Mouse (Mus musculus) spleen, postnatal 10 days (tissue): Measurements from ENCODE around the gene Tmem131.
A peak's percentile ranks its signal among the peaks of the same experiment; 100 is the strongest.
"Not testable (repeated sequence)": the region's sequence is repeated elsewhere in the genome, so short reads cannot be mapped to it uniquely, and the experiment has no call there.

Experiments
- DNase-seq, 2 experiments: peaks; one replicate each; pipeline ENCODE4 v3.0.0; 2021 to 2022; ENCODE audit warnings: low spot score in 2 of 2

Gene Tmem131

DNA sequence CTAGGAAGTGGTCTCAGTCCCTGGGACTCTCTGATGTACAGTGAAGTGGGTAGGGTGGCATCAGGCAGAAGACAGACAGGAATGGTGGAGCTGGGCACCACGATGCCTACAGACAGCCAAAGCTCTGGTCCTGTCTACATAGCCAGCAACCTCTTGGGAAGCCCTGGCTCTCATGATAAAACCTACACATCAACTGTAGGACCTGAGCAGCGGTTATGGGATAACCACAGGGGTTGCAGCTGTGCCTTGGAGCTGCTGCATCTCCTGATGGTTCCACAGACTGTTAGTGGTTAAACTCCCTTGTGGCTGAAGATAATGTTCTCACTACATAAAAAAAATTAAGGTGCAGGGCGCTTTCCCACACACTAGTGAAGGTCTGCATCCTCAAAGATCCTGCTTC is 107.9 kb downstream of the Tmem131 start:
- no peak for DNase-seq

DNA sequence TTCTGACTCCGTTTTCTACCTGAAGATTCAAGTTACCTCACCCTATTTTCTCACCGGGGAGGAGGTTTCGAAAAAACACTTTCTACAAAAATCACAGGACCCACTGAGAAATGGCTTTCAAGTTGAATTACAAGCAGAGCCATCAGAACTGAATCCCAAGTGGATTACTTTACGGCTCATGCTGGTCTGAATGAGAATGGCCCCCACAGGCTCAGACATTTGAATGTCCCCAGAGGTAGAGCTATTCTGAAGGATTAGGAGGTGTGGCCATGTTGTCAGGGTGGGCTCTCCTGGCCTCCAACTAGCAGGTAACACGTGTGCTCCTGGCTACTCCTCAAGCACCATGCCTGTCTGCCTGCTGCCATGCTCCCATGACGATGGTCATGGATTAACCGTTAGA is 109.4 kb downstream of the Tmem131 start:
- no peak for DNase-seq

DNA sequence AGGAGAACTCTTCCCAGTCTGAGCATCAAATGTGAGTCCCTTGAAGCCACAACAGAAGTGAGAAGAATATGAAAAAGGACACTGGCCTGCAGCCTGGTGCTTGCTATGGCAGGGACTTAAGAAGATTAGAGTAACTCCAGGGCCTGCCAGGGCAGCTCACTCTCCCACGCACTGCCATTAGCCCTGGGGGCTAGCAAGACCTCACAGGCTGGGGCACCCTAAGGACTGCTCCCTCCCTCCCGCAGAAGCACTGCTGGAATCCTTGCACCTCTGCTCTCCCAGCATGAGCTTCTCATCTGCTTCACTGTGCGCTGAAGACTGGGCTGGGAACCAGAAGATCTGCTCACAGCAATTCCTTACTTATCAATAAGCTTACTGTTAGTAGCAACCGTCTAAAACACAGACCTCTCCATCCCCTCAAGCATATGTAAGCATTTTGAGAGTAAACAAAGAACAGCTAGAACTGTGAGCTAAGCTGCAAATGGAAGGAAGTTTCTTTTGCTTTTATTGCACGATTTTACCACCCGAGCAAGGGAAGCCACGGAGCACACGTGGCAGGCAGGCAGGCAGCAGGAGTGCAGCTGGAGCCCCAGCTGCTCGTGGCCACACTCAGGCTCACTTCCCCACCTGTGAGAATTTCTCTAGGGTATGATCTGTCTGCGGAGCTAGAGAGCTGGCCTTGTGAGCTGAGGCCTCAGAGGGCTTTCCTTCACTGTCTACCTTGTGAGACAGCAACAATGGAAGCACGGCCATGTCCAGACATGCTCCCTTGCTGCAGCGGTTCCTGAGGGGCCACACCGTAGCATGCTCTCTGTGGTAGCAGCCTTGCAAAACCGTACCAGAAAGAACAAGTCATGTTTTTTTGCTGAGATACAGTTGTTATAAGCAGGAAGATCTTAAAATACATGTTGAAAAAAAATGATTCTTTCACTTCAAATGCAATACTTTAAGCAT is 112.3 kb downstream of the Tmem131 start:
- DNase-seq = no peak

DNA sequence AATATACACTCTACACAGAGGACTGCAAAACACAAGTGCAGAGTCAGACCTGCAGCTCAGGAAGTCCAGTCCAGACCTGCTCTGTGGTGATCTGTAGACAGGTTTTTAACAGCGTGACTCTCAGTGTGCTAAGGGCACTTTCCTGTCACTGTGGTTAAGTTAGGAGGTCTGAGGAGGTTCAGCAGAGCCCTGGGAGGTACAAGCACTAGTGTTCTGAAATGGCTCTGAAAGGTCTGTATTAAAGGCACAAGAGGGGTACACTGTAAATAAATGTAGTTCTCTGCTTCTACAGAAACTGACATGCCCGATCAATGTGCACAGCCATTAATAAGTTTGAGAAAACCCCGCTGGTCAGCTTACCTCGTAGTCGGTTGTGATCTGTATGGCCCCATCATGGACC is 119.1 kb downstream of the Tmem131 start:
- no peak for DNase-seq

DNA sequence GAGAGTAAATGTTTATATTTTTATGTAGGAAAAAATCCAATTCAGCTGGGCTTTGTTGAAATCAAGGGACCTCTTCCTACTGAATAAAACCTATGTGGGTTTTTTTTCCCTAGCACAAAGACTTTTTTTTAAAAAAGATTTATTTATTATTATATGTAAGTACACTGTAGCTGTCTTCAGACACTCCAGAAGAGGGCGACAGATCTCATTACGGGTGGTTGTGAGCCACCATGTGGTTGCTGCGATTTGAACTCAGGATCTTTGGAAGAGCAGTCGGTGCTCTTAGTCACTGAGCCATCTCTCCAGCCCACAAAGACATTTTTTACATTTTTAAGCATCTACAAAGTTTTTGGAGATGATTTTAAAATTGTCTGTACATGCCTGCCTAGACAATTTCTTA is 121.5 kb downstream of the Tmem131 start:
- not testable (repeated sequence) for DNase-seq

DNA sequence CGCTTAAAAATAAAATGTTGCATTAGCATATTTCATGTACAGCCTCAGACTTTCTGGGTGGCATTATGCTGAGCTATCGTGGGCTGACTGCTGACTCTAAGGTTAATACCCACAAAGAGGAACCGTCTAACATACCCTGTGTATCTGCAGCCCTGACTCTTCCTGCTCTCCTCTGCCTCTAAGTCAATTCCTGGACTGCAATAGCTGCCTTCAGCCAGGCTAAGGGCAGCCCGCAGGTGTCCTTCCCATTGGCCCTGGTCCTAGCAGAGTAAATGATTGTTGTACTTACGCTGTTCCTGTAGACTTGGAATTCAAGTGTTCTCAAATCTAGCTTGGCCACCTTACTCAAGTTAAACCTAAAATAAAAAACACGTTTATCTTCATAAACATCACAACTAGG is 128.3 kb downstream of the Tmem131 start:
- no peak for DNase-seq

DNA sequence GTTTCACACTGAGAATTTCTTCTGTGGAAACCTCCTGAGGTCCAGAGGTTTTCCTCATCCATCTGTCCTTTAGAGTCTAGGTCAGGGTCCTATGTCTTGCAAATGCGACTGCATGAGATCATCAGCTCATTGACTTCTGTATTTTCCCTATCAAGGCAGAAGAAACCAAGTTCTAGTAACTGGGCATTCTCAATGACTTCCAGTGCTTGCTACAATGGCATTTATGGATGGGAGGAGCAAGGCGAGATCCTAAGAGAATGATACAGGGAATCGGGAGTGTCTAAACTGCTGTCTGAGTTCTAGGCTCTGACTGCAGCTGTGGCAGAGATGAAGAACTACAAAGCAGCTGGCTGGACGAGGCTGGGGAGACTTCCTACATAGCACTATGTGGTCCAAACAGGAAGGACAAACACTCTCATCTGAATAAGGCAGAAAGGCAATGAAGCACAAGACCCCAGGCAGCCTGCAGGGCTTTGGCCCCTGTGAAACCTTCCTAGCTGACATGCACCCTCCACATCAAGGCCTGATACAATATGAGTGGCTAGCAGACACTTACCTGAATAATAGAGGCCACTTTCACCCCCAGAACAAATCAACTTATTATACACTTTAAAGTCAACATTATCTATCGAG is 129.1 kb downstream of the Tmem131 start:
- no peak for DNase-seq

DNA sequence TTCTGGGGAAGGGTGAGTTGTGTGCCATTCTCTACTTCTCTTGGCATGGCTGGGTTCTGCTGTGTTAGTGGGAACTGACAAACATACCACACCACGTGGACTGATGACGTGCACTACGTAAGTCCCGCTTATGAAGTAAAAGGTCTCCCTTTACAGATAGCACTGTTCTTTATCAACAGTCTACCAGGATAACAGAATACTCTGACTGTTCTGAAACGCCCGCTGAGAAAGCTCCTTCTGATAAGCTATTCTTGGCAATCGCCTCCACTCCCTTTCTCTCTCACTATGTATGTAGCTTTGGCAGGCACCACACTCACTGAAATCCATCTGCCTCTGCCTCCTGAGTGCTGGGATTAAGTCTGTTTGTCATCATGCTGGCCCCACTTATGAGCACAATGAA is 130.1 kb downstream of the Tmem131 start:
- DNase-seq = no peak

DNA sequence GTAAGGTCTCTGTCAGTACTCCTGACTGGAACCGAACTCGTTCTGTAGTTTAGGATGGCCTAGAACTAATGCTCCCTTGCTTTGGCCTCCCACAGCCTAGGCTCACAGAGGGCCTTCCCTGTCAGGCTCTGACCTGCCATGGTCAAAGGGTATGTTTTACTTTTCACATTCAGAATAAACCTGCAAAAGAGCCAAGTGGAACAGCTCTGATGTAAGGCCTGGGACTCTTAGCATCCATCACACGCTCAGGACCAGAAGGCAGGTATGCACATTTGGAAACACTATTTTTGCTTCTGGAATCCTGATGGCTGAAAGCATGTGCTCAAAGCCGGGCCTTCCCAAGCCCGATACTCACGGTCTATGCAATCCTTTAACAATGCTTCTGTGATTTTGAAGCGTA is 131.7 kb downstream of the Tmem131 start:
- no peak for DNase-seq

DNA sequence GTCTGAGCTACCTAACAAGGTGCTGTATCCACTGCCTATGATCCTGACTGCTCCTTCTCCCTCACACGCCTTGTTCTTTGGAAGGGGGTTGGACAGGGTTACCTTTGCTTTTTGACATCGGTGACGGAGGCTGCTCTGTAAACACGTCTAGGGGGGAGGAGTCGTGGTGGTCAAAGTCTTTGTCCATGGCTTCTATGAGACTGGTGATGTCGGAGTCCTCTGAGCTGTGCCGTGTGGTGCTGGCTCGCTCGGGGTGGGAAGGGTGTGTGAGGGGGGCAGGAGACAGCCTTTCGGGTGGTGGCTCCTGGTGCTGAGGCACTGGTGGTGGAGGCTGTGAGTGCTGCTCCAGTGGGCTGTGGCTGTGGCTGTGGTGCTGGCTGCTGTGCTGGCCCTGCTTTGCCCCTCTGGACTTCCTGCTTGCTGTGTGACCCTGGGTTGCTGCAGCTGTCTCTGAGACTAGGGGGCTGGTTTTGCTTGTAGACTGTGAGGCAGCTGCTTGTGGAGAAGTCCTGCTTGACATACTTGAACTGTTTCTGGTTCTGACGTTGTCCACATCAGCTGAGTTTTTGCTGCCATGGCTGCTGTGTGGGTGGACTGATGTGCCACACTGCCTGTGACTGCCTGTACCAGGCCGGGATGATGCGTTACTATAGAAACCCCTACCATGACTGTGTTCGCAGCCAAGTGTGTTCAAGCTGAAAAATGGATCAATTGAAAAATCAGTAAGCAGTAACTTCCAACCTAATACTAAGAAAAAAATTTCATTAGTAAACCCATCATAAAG is 135.5 kb downstream of the Tmem131 start:
- DNase-seq = no peak

DNA sequence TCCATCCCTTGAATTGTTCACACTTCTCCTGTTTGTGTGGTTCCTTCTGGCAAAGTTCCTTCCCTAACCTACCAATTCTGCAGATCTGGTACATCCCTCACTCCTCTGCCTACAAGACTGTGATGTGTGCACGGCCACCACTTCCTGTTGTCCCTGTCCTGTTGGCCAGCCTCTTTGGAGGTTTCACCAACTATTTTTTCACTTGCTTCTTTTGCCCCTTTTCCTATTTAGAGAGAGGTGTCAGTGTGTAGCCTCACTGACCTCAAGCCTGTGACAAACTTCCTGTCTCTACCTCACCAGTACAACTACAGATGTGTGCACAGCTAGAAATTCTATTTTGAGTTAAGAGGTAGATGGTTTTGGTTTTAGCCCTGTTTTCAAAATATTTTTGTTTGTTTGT is 136.4 kb downstream of the Tmem131 start:
- no peak for DNase-seq

DNA sequence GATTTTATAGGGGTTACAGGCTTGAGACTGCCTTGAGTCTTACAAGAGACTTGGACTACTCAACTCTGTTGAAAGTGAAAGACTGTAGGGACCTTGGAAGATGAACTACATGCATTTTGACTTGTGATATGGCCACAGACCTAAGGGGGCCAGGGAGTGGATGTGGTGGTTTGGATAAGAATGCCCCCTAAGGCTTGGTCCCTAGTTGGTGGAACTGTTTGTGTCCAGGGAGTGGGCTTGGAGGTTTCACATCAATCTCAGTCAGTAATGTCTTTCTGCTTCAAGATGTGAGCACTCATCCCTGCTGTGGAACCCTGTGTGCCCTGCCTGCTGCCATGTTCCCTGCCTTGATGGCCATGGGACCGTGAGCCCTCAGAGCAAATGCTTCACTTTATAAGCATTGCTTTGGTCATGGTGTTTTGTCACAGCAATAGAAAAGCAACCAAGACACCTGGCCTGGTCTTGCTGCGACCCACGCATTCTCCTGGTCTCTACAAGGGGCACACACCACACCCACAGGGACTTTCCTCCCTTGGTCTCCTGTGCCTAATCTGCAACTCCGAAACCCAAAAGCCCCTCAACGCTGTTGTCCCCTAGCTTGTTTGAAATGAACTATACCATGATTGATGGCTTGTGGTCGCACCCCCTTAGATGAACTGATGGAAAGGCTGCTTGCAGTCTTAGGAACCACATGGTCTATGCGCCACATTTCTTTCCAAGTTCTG is 137.1 kb downstream of the Tmem131 start:
- no peak for DNase-seq

DNA sequence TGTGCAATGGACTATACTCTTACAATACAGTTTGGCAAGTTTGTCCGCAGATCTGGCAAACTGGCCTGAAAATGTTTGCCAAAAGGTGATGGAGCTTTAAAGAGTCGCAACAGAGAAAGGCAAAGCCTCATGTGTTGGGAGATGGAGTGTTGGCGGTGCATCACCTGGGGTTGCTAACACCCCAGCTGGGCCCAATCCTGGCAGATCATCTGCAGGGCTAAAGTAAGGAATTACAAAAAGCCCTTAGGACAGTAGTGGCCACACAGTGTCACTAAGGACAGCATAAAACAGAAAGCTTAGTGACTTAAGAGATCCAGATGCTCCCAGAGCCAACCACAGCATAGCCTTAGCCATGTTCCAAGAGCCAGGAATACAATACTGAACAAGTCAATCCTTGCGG is 138.6 kb downstream of the Tmem131 start:
- DNase-seq = no peak

DNA sequence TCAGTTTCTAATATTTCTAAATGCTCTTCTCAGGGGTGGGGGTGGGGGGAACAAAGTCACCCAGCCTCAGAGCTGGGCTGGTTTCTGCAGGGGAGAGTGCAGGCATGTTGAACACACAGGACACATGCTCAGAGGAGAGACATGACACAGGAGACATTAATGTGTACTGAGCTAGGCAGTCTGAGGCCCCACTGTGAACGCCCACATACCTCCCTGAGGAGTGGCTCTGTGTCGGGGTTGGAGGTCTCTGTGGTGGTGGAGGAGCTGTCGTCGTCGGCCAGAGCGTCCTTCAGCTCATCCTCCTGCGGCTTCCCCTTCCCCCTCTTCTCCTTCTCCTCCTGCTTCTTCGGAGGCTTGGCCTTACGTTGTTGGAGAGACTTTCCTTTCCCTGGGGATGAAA is 139.2 kb downstream of the Tmem131 start:
- DNase-seq = no peak

DNA sequence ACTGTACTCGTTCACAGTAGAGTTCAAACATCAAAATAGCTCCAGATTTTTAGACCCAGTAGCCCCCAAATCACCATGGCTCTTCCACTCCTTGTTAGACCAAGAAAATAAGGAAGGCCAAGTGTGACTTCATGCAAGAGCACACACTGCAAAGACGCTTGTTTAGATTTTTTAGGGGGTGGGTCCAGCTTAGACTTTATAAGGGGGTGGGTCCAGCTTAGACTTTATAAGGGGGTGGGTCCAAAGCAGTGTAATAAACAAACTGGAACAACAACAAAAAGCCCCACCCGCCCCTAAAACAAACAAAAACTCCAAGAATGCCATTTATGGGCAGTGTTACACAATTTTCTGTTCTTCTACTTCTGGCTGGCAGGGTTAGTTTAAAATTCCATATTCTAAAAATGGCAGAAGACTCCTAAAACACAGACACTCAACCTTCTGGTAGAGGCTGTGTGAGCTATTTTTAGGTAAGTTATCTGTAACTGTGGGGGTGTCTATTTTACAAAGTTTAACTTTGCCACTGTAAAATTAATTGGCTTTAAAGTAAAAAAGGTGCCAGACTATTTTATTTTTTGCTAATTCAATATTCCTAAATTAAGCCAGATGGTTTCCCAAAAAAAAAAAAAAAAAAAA is 143.0 kb downstream of the Tmem131 start:
- no peak for DNase-seq

DNA sequence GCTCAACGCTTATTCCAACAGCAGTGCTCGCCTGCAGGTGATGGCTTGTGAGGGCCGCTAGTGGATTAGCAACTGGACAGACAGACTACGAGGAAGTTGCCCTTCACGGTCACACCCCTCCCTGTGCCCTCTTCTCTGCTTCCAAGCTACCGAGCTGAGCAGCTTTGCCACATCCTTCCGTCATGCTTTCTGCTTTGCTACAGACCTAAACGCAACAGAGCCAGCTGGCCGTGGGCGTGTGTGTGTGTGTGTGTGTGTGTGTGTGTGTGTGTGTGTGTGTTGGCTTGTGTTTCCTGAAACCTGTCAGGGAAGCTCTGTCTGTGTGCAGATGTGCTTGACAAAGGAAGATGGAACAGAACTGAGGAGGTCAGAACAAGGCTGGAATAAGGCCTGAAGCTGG is 146.0 kb downstream of the Tmem131 start:
- DNase-seq = peak in 1 of 2 experiments; percentile 55

DNA sequence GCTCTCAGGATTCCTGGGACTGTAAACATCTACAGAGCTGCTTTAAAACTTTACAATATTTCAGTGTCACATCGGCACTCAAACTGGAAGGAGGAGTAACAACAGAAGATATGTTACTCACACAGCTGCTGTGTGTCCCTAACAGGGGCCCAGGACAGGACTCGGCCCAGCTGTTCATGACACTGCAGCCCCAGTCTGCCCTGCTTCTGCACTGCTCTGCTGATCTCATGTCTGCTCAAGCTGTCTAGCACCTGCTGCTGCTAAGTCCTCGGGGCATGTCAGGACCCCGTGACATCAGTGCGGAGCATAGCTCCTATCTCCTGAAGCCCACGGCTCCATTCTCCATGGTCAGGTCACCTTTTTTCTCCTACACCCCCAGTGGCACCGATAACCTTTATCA is 146.8 kb downstream of the Tmem131 start:
- no peak for DNase-seq

DNA sequence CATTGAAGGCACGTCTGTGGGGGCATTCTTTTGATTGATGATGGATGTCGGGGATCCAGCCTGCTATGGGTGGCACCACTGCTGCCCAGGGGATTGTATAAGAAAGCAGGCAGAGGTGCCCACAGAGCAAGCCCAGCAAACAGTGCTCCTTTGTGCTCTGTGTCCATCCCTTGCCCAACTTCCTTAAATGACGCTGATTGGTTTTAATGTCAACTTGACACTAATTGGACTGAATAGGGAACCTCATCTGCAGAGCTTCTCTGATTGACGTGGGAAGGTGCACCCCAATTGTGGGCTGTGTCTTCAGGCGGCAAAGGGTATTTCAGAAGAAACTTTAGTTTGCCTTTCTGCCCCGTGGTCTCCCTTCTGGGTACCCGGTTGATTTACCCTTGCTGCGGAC is 154.1 kb downstream of the Tmem131 start:
- DNase-seq = no peak

DNA sequence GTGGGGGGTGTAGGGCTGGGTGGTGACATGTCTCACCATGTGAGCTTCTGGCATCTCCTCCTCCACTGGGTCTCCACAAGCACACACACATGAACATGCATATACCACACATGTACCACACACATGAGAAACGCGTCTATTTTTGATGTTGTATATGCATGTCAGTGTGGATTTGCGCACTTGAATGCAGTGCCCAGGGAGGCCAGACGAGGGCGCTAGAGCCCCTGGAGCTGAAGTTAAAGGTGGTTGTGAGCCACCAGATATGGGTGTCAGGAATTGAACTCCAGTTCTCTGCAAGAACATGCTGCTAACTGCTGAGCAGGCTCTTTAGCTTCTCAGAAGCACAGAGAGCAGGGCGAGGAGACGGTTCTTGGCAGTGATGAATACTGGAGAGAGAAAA is 157.1 kb downstream of the Tmem131 start:
- DNase-seq = peak in 1 of 2 experiments; percentile 55

DNA sequence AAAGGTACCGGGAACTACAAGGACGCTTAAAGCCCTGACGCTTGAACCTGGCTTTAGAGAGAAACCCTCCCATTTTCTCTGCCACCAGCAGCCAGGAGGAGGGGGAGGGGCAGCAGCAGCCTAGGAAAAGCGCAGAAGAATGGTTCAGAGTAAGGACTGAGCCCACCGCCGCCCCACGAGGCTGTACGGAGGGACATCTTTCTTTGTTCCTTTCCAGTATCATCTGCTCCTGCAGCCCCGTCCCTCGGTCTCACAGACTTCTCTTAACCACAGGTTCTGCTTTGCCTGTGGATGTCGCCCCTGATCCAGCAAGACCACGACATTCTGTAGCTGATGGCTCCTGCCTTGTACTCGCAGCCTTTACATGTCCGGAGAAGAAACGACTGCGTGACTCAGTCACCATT is 158.2 kb downstream of the Tmem131 start:
- peak in 1 of 2 experiments; percentile 32 for DNase-seq
